Mouse (Mus musculus): ENCODE results near the gene Hoxc12.

Hoxc12 gene

GRCm38 (mm10) chr15:102981379-102982288, 45.1 kb downstream of the Hoxc12 start:
- peak; percentile 34 for DNase-seq (ENCODE audit: low spot score)

GRCm38 (mm10) chr15:102983716-102984115, 47.2 kb downstream of the Hoxc12 start:
- DNase-seq (ENCODE audit: low spot score) = no peak

GRCm38 (mm10) chr15:102984521-102984920, 48.0 kb downstream of the Hoxc12 start:
- no peak for DNase-seq (ENCODE audit: low spot score)

GRCm38 (mm10) chr15:102984925-102985324, 48.4 kb downstream of the Hoxc12 start:
- no peak for DNase-seq (ENCODE audit: low spot score)

- peak; percentile 97 for DNase-seq (ENCODE audit: low spot score)
Observed at GRCm38 (mm10) chr15:102987124-102987833, 50.7 kb downstream of the Hoxc12 start.

GRCm38 (mm10) chr15:102988078-102988477, 51.5 kb downstream of the Hoxc12 start:
- no peak for DNase-seq (ENCODE audit: low spot score)

All from urinary bladder, postnatal 25 days (tissue).